ENCODE assay signal across 7 mouse cellular contexts in genomic region chr7:100178016-100178890, GRCm38 (mm10). TPM values are rescaled to one million over a fixed set of nuclear protein-coding genes. Genes with fewer than 3 reads are reported as not detected.
A peak's percentile ranks its signal among the peaks of the same experiment; 100 is the strongest.
DNase-seq lines count a peak whose midpoint lies in the region; ATAC-seq and TF ChIP-seq lines count a peak whose summit lies in the region.

No protein-coding gene starts in this region.

- H3K9me3 ChIP-seq in limb, embryonic 15.5 days, result no peaks in the 10 kb centered on the region
- H3K9me3 ChIP-seq in midbrain, embryonic 13.5 days, result no peaks in the 10 kb centered on the region
- H3K9me3 ChIP-seq in stomach, embryonic 16.5 days (replicated peaks; ENCODE audit: control insufficient read depth, low read length), result no peaks in the 10 kb centered on the region

- H3K27ac ChIP-seq in kidney, adult 2 months (ENCODE audit: insufficient read depth, low read depth, low read length), result no peak overlapping the region
- H3K27ac ChIP-seq in limb, embryonic 15.5 days, result no peak overlapping the region
- H3K27ac ChIP-seq in midbrain, embryonic 13.5 days, result no peak overlapping the region
- H3K27ac ChIP-seq in stomach, embryonic 16.5 days (ENCODE audit: low read length), result peak overlapping the region; percentile 23

- peak overlapping the region; percentile 60 for H3K4me2 ChIP-seq in limb, embryonic 15.5 days
- H3K4me2 ChIP-seq in midbrain, embryonic 13.5 days (replicated peaks), result peak overlapping the region; percentile 64
- H3K4me2 ChIP-seq in stomach, embryonic 16.5 days (ENCODE audit: low read depth, low read length), result peak overlapping the region; percentile 68

- 12% methylated on average over 30 of the region's 30 CpGs for WGBS in kidney, adult 2 months
- WGBS in limb, embryonic 15.5 days, result 8% methylated on average over 30 of the region's 30 CpGs
- WGBS in midbrain, embryonic 13.5 days, result 9% methylated on average over 30 of the region's 30 CpGs
- WGBS in stomach, embryonic 16.5 days, result 11% methylated on average over 30 of the region's 30 CpGs

- peak; percentile 64 for ATAC-seq in erythroblast, adult 5-6 weeks (replicated peaks; ENCODE audit: low FRiP score, poor library complexity, severe bottlenecking)
- peak; percentile 63; the same call in 1 of the 2 replicates for ATAC-seq in limb, embryonic 15.5 days (ENCODE audit: insufficient number of reproducible peaks, low FRiP score, low TSS enrichment, low read depth)
- ATAC-seq in midbrain, embryonic 13.5 days, result peak; percentile 67
- peak; percentile 84 for ATAC-seq in stomach, embryonic 16.5 days (ENCODE audit: insufficient read depth, low FRiP score)

- no peak for TF ChIP-seq POLR2A in kidney, adult 2 months (IDR thresholded peaks at IDR 0.05; ENCODE audit: low read depth, low read length)

- H3K27me3 ChIP-seq in kidney, adult 2 months (replicated peaks; ENCODE audit: control insufficient read depth, insufficient read depth, low read length), result no peaks in the 10 kb centered on the region
- peaks cover 51% of the 10 kb centered on the region for H3K27me3 ChIP-seq in limb, embryonic 15.5 days
- peaks cover 60% of the 10 kb centered on the region for H3K27me3 ChIP-seq in midbrain, embryonic 13.5 days
- H3K27me3 ChIP-seq in stomach, embryonic 16.5 days (ENCODE audit: control insufficient read depth, insufficient read depth, low read length), result peaks cover 9% of the 10 kb centered on the region; the same call in 1 of the 2 replicates

- DNase-seq in adrenal gland, postnatal 36 days, result peak; percentile 66 to 76
- peak; percentile 47 to 56 for DNase-seq in heart, adult 9 months (ENCODE audit: low spot score in 2 of 2)
- peak; percentile 62 for DNase-seq in kidney, adult 2 months

- no peaks in the 10 kb centered on the region for H3K36me3 ChIP-seq in kidney, adult 2 months (ENCODE audit: control insufficient read depth, insufficient read depth, low read length)
- no peaks in the 10 kb centered on the region for H3K36me3 ChIP-seq in limb, embryonic 15.5 days
- H3K36me3 ChIP-seq in midbrain, embryonic 13.5 days, result no peaks in the 10 kb centered on the region
- H3K36me3 ChIP-seq in stomach, embryonic 16.5 days (ENCODE audit: control insufficient read depth, insufficient read depth, low read length), result no peaks in the 10 kb centered on the region

- TF ChIP-seq CTCF in kidney, adult 2 months (conservative IDR thresholded peaks at IDR 0.05; ENCODE audit: insufficient read depth, insufficient read length, low read depth, low read length), result no peak

- H3K9ac ChIP-seq in limb, embryonic 15.5 days, result peak overlapping the region; percentile 23; the same call in 1 of the 2 replicates
- peak overlapping the region; percentile 21; the same call in 1 of the 2 replicates for H3K9ac ChIP-seq in midbrain, embryonic 13.5 days (replicated peaks)
- peak overlapping the region; percentile 54 for H3K9ac ChIP-seq in stomach, embryonic 16.5 days (ENCODE audit: low read length)

- H3K4me1 ChIP-seq in kidney, adult 2 months (ENCODE audit: control insufficient read depth, insufficient read depth, low read length), result no peaks in the 10 kb centered on the region
- H3K4me1 ChIP-seq in limb, embryonic 15.5 days, result peaks cover 14% of the 10 kb centered on the region
- peaks cover 13% of the 10 kb centered on the region for H3K4me1 ChIP-seq in midbrain, embryonic 13.5 days (replicated peaks)
- H3K4me1 ChIP-seq in stomach, embryonic 16.5 days (ENCODE audit: control insufficient read depth, insufficient read depth, low read length), result peaks cover 14% of the 10 kb centered on the region

- H3K4me3 ChIP-seq in kidney, adult 2 months (ENCODE audit: insufficient read depth, low read depth, low read length), result peak overlapping the region; percentile 32
- peak overlapping the region; percentile 37 for H3K4me3 ChIP-seq in limb, embryonic 15.5 days
- peak overlapping the region; percentile 38 for H3K4me3 ChIP-seq in midbrain, embryonic 13.5 days (replicated peaks)
- H3K4me3 ChIP-seq in stomach, embryonic 16.5 days (replicated peaks; ENCODE audit: low read length), result peak overlapping the region; percentile 50

RNA-seq across cellular contexts. Expression of gene Kcne3, which starts 2.0 kb away (rescaled TPM):
- total RNA-seq in adrenal gland, postnatal 36 days (2021), result 1 to 10 TPM in 1 of 2 experiments, under 1 TPM in 1; 0.99 to 1.5 TPM
- not detected in 2 replicates for total RNA-seq in erythroblast, adult 5-6 weeks (2015; ENCODE audit: low replicate concordance)
- total RNA-seq in erythroblast, adult 5-6 weeks (2017; ENCODE audit: low replicate concordance), result 1.8 and 3.7 TPM in 2 replicates
- polyA plus RNA-seq in kidney, adult 2 months (2012; rRNA removed), result 2.0 and 3.3 TPM in 2 replicates
- 14.3 and 16.9 TPM in 2 replicates for polyA plus RNA-seq in limb, embryonic 15.5 days (2015; fragmentation: Nextera tagmentation; extraction: Ambion mirVana)
- 1.2 and 1.7 TPM in 2 replicates for polyA plus RNA-seq in midbrain, embryonic 13.5 days (2015; fragmentation: Nextera tagmentation; extraction: Ambion mirVana)
- polyA plus RNA-seq in stomach, embryonic 16.5 days (2015; fragmentation: Nextera tagmentation; extraction: Ambion mirVana), result 13.9 and 17.1 TPM in 2 replicates

RNA-seq across cellular contexts. Expression of gene Lipt2, which starts 19.2 kb away (rescaled TPM):
- total RNA-seq in adrenal gland, postnatal 36 days (2021), result 1 to 10 TPM; 3.8 to 5.3 TPM
- total RNA-seq in erythroblast, adult 5-6 weeks (2015; ENCODE audit: low replicate concordance), result 2.9 TPM in 1 of 2 replicates, not detected in the other
- total RNA-seq in erythroblast, adult 5-6 weeks (2017; ENCODE audit: low replicate concordance), result 0.26 and 0.98 TPM in 2 replicates
- 3.6 and 4.4 TPM in 2 replicates for polyA plus RNA-seq in kidney, adult 2 months (2012; rRNA removed)
- 20.1 and 20.4 TPM in 2 replicates for polyA plus RNA-seq in limb, embryonic 15.5 days (2015; fragmentation: Nextera tagmentation; extraction: Ambion mirVana)
- polyA plus RNA-seq in midbrain, embryonic 13.5 days (2015; fragmentation: Nextera tagmentation; extraction: Ambion mirVana), result 14.6 and 16.6 TPM in 2 replicates
- 10.1 and 13.5 TPM in 2 replicates for polyA plus RNA-seq in stomach, embryonic 16.5 days (2015; fragmentation: Nextera tagmentation; extraction: Ambion mirVana)

RNA-seq across cellular contexts. Expression of gene Pgm2l1, which starts 48.9 kb away (rescaled TPM):
- 1 to 10 TPM; 5.7 to 8.9 TPM for total RNA-seq in adrenal gland, postnatal 36 days (2021)
- total RNA-seq in erythroblast, adult 5-6 weeks (2015; ENCODE audit: low replicate concordance), result 11.1 and 13.2 TPM in 2 replicates
- 12.7 and 18.4 TPM in 2 replicates for total RNA-seq in erythroblast, adult 5-6 weeks (2017; ENCODE audit: low replicate concordance)
- 1.5 TPM in 2 replicates for polyA plus RNA-seq in kidney, adult 2 months (2012; rRNA removed)
- polyA plus RNA-seq in limb, embryonic 15.5 days (2015; fragmentation: Nextera tagmentation; extraction: Ambion mirVana), result 2.1 and 3.1 TPM in 2 replicates
- 21.3 and 22.9 TPM in 2 replicates for polyA plus RNA-seq in midbrain, embryonic 13.5 days (2015; fragmentation: Nextera tagmentation; extraction: Ambion mirVana)
- polyA plus RNA-seq in stomach, embryonic 16.5 days (2015; fragmentation: Nextera tagmentation; extraction: Ambion mirVana), result 1.7 and 2.5 TPM in 2 replicates

RNA-seq across cellular contexts. Expression of gene Pold3, which starts 56.9 kb away (rescaled TPM):
- total RNA-seq in adrenal gland, postnatal 36 days (2021), result 10 to 100 TPM; 21.5 to 22.3 TPM
- 13.0 and 18.1 TPM in 2 replicates for total RNA-seq in erythroblast, adult 5-6 weeks (2015; ENCODE audit: low replicate concordance)
- total RNA-seq in erythroblast, adult 5-6 weeks (2017; ENCODE audit: low replicate concordance), result 50.3 and 62.6 TPM in 2 replicates
- polyA plus RNA-seq in kidney, adult 2 months (2012; rRNA removed), result 8.1 and 9.6 TPM in 2 replicates
- polyA plus RNA-seq in limb, embryonic 15.5 days (2015; fragmentation: Nextera tagmentation; extraction: Ambion mirVana), result 50.0 and 52.6 TPM in 2 replicates
- polyA plus RNA-seq in midbrain, embryonic 13.5 days (2015; fragmentation: Nextera tagmentation; extraction: Ambion mirVana), result 57.1 and 59.4 TPM in 2 replicates
- 47.8 and 50.6 TPM in 2 replicates for polyA plus RNA-seq in stomach, embryonic 16.5 days (2015; fragmentation: Nextera tagmentation; extraction: Ambion mirVana)
